Mouse (Mus musculus) splenic B cell, adult 2 months (primary cell): ENCODE results near the gene Rgs17.

ENCODE experiments used
- DNase-seq: peaks from one replicate; pipeline ENCODE4 v3.0.0-alpha.2; 2011; ENCODE audit warnings: low read depth, low spot score
- H3K27me3 ChIP-seq: 2 replicates; pipeline ENCODE4 v1.6.1; 2012; ENCODE audit warnings: mild to moderate bottlenecking, low read length, moderate library complexity, mixed read lengths; ENCODE audit not compliant: control insufficient read depth, poor library complexity, insufficient read depth, severe bottlenecking
- H3K36me3 ChIP-seq: 2 replicates; pipeline ENCODE4 v1.6.1; 2012; ENCODE audit warnings: mild to moderate bottlenecking, low read length, moderate library complexity, mixed read lengths; ENCODE audit not compliant: control insufficient read depth, poor library complexity, insufficient read depth, severe bottlenecking

Rgs17 gene

DNA sequence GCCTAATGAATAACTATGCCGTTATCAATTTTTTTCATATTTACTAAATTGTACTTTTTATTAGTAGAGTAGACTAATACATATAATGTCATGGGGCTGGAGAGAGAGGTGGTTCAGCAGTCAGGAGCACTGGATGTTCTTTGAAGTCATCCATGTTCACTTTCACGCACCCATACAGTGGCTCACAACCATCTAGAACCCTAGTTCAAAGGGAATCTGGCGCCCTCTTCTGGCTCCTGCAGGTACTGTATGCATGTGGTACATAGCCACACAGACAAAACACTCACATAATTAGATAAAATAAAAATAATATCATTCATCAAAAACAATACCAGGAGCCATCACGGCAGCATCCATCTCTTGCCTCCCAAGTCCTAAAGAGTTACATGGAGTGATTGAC, 62.5 kb downstream of the Rgs17 start:
- Histone ChIP-seq H3K36me3 (no peaks in the 10 kb centered on the region), H3K27me3 (no peaks in the 10 kb centered on the region)
- DNase-seq: peak; percentile 16

DNA sequence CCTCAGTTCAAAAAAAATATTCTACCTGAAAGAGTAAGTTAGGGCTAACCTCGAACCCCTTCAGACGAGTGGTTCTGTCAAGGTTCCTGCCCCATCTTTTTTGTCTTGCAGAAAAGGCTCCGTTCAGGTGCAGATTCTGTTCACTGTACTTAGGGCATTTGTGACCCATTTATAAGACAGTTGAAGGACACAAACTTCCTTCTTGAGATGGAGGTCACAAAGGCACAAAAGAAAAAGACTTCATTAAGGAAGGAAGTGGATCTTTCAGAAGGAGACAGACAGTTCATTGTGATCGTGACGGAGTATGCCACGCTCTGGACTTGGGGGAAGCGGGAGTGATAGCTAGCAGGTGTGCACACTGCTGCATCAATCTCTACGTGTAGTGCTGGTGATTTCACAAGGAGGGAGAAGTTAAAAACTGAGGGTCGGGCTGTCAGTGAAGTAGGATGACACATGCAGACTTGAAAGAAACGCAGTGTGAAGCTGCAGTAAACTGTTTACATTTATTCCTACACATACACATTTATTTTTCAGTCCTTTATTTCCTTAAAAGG, 64.1 kb downstream of the Rgs17 start:
- Histone ChIP-seq H3K27me3 (no peaks in the 10 kb centered on the region), H3K36me3 (no peaks in the 10 kb centered on the region)
- DNase-seq: no peak

- no peak for DNase-seq
- H3K36me3 ChIP-seq: no peaks in the 10 kb centered on the region
- no peaks in the 10 kb centered on the region for H3K27me3 ChIP-seq
Observed at GRCm38 (mm10) chr10:5853290-5853868, 68.8 kb downstream of the Rgs17 start.

DNA sequence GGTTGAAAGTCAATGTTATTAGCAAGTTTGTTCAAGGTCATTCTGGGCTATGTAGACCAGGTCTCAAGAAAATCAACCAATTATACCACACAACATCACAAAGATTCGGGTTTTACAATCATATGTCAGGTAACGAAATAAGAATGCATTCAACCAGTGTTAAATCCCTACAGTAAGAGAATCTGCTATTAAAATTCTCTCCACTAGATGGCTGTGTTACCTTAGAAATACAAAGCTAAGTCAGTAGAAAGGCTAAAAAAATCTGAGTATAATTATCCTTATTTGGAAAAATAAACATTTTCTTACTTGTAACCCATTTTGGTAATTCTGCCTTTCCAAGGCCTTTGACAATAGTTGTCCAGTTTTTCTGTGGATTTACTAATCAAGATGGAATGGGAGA, 75.3 kb downstream of the Rgs17 start:
- Histone ChIP-seq H3K36me3 (no peaks in the 10 kb centered on the region), H3K27me3 (no peaks in the 10 kb centered on the region)
- peak; percentile 40 for DNase-seq

DNA sequence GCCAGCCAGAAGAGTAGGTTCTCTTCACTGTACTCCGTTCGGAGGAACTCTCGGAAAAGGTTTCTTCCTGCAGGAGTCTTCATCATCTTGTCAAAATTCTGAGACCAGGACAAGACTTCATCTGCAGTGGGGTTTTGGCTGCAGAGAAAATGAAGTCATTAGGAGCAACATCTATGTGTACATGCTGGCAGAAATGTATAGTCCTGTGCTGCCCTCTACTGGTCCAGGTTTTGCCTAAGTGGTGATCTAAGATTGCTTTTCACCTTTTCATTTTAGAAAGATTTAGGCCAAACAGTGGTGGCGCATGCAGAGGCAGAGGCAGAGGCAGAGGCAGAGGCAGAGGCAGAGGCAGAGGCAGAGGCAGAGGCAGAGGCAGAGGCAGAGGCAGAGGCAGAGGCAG, 80.8 kb downstream of the Rgs17 start:
- Histone ChIP-seq H3K36me3 (no peaks in the 10 kb centered on the region), H3K27me3 (no peaks in the 10 kb centered on the region)
- DNase-seq: peak; percentile 88

DNA sequence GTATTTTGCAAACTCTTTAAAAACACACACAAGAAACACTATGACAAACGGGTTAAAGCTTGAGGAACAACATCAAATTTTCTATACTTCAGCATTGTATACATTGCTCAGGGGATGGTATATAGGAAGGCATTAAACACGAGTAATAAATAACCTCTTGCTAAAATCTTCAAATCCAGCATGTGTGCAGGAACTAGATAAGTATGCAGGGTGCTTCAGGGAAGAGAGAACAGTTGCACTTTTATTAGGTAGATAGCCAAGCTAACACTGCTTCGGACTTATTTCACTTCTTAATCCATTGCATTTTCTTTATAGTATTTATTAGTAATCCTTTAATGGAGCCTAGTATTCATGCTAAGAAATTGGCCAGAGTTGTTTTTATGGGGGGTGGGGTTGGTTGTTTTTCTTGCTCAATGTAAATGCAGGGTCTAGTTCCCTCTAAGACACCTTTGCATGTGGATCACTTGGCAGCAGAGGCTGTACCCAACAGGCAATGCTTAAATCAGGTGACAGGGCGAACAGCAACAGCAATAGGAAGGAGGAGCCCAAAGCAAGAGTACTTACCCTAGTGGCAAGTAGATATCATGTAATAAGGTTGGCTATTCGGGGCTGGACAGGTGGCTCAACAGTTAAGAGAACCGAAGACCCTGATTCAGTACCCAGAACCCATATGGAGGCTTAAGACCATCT, 95.7 kb downstream of the Rgs17 start:
- no peaks in the 10 kb centered on the region for H3K36me3 ChIP-seq
- no peak for DNase-seq
- no peaks in the 10 kb centered on the region for H3K27me3 ChIP-seq

GRCm38 (mm10) chr10:5824779-5825178, 97.4 kb downstream of the Rgs17 start:
- DNase-seq: peak; percentile 87
- H3K36me3 ChIP-seq: peaks cover under 1% of the 10 kb centered on the region; the same call in 1 of the 2 replicates

GRCm38 (mm10) chr10:5823740-5824491, 98.3 kb downstream of the Rgs17 start, which contains the start of gene Mtrf1l:
Gene Mtrf1l, minus strand, starts transcription at chr10:5823910.
- peak; percentile 98 for DNase-seq
- H3K27me3 ChIP-seq: no peaks in the 10 kb centered on the region
- peaks cover 6% of the 10 kb centered on the region for H3K36me3 ChIP-seq

More at GRCm38 (mm10) chr10:5824779-5825178, 97.4 kb downstream of the Rgs17 start:
- no peaks in the 10 kb centered on the region for H3K27me3 ChIP-seq

DNA sequence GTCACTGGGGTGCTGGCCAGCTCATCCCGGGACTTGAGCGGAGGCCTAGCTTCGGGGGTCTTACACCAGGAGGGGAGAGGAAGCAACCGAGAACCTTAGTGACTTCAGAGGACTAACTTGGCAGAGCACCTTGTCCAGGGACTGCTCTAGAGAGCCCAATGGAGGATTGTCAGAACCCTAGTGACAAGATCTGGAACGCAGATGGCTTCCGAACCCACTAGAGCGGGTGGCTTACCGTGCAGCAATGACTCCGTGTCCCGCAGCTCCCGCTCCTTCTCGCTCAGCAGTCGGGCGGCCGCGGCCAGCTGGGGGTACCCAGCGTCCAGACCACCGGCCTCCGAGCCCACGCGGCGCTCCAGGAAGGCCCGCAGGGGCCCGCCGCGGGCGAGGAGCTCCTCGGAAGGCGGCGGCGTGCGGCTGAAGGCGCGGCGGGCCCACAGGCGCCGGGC, 98.9 kb downstream of the Rgs17 start:
- DNase-seq: peak; percentile 36
- Histone ChIP-seq H3K27me3 (no peaks in the 10 kb centered on the region), H3K36me3 (peaks cover 8% of the 10 kb centered on the region)

DNA sequence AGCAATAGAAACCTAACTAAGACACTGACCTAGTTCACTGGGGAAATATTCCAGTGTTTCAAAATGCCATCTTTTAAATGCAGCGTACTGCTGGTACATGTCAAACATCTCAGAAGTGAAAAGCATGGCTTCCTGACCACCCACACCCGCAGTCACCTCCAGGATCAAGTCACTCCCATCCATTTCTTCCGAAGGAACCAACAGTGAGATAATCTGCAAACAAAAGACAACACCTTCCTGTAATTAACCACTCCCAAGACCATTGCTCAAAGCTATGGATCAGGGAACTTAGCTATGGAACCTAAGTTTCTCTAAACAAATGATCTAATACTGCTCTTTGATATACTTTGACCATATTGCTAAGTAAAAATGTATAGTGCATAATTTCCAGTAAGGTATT, 103.4 kb downstream of the Rgs17 start:
- H3K36me3 ChIP-seq: peaks cover 17% of the 10 kb centered on the region
- H3K27me3 ChIP-seq: no peaks in the 10 kb centered on the region; the same call in 1 of the 2 replicates
- DNase-seq: no peak

DNA sequence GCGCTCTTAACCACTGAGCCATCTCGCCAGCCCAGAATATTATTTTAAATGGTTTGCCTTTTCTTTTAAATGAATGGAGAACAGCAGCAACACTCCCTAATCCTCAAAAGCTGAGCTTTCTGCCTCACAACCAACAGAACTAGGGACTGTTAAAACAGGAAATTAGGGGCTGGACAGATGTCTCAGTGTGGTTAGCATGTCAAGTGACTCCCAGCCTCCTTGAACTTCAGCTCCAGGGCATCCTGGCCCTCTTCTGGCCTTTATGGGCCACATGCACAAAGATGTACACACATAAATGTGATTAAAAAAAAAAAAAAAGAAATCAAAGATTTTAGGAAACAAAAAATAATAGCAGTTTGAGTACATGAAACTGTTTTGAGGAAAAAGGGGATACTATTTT, 106.2 kb downstream of the Rgs17 start:
- DNase-seq: no peak
- Histone ChIP-seq H3K27me3 (no peaks in the 10 kb centered on the region; the same call in 1 of the 2 replicates), H3K36me3 (peaks cover 23% of the 10 kb centered on the region)

DNA sequence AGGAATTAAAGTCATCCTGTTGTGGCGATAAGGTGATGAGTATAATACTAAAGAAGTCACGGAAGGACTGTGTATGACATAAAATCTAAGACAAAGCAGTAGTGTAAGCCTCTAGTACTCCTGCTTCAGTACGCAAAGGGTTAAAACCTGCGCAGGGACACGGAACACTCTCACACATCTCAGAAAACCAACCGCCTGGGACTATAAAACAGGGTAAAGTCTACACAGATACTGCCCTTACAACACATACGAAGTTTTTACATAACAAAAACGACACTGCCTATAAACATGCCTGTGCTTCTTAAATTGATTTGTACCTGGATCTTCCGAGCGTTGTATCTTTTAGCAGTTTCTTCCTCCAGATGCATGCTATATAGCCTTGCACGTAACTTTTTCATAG, 108.5 kb downstream of the Rgs17 start:
- Histone ChIP-seq H3K36me3 (peaks cover 17% of the 10 kb centered on the region), H3K27me3 (no peaks in the 10 kb centered on the region; the same call in 1 of the 2 replicates)
- no peak for DNase-seq

DNA sequence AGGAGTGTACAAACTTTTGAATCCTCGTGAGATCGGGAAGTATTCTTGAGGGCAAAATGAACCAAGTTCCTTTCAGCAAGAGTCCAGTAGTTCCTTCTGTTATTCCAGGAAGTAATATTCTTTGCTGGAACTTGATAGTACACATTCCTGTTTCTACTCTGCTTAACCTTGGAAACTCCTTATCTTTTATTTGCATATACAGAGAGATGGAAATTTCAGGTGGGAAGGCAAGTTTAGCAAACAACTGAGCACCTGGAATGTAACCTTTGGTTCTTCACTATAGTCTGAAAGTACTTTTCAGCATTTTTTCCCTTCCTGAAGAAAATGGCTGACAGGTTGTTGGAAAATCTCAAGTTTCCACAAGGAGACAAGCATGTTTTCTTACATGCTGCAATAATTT, 114.5 kb downstream of the Rgs17 start:
- Histone ChIP-seq H3K36me3 (peaks cover 4% of the 10 kb centered on the region; the same call in 1 of the 2 replicates), H3K27me3 (no peaks in the 10 kb centered on the region)
- no peak for DNase-seq

DNA sequence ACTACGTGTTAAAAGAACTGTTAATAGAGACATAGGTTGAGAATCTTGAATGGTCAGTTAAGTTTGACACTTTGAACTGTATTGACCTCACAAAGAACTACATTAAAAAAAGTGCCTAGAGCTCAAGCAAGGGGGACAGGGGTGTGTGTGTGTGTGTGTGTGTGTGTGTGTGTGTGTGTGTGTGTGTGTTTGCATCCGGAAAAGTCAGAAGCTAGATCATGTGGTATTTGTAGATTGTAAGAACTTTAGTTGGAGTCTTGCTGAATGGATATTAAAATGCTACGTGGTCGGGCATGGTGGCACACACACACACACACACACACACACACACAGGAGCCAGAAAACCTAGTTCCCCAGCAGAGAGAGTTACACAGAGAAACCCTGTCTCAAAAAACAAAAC, 115.2 kb downstream of the Rgs17 start:
- Histone ChIP-seq H3K36me3 (peaks cover 6% of the 10 kb centered on the region), H3K27me3 (no peaks in the 10 kb centered on the region)
- no peak for DNase-seq

DNA sequence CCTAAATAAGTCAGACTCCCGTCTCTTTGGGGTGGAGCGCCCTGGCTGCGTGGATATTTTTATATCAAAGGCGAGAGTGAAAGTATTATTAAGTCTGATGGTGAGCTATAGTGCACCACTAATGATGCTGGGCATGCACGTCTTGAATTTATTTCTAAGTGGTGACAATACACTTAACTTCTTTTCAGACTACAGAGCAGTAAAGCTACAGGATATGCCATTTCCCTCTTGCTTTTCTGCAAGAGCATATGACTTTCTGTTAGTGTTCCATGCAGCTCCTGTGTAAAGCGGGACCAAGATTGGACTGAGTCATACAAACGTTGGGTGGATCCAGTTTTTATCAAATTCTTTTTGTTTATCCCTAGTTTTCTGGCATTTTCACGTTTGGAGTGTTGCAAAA, 115.8 kb downstream of the Rgs17 start:
- Histone ChIP-seq H3K27me3 (no peaks in the 10 kb centered on the region), H3K36me3 (peaks cover 8% of the 10 kb centered on the region)
- no peak for DNase-seq
